Mouse (Mus musculus) liver, embryonic 14.5 days (tissue): ENCODE measurements around the gene Shcbp1l.

Source experiments
- CTCF ChIP-seq: IDR thresholded peaks from 2 replicates; pipeline ENCODE4 v1.5.1; 2016; ENCODE audit warnings: antibody characterized with exemption, low read depth, control low read depth
- EP300 ChIP-seq: IDR thresholded peaks from 2 replicates; pipeline ENCODE4 v1.6.1; 2016; ENCODE audit warnings: antibody characterized with exemption, low read depth

DNA sequence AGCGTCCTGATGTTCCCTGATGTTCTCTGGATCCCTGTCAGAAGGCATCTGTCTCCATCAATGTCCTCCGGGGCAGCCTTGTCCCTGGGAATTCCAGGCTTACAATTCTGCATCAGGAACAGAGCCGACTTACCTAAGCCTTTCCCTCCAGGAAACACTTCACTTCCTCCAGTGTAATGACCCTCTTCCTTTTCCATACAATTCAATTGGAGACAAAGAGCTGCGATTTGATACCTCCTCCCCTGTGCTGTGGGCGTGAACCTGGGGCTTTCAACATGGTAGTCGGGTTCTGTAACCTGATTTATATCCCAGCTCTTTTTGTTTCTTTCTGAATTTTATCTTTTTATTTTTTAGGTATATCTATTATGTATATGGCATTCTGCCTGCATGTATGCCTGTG lies 39.9 kb upstream of the Shcbp1l start:
- TF ChIP-seq CTCF (no peak), EP300 (no peak)
